Mouse (Mus musculus): ENCODE measurements around the gene Plekhn1.
A peak's percentile ranks its signal among the peaks of the same experiment; 100 is the strongest.

The Plekhn1 gene

DNA sequence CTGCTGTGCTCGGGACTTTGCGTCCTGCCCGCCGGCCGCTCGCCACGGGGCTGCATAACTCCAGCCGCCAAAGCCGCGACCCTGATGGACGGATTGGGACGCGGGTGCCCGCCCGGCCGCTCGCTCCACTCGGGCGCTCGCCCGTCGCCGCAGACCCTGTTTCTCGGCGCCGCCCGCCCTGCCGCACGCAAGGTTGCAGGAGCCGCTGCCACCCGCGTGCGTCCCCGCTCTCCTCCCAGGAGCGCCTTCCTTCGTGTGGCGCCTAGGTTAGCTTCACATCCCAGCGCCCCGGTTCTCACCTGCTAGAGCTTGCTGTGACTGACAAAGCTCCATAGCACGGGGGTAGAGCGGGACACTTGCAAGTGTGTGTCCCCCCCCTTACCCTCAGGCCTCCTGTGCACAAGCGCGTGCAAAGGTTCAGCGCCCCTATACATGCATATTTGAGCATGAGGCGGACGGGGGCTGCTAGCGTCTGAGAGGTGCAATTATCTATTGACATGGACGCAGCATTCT is at the start of gene Plekhn1:
Plekhn1 (minus strand) TSS at position 157 of the 513 bp plus-strand sequence.
- no peak for DNase-seq (ENCODE audit: extremely low spot score, low read depth, low spot score)

DNA sequence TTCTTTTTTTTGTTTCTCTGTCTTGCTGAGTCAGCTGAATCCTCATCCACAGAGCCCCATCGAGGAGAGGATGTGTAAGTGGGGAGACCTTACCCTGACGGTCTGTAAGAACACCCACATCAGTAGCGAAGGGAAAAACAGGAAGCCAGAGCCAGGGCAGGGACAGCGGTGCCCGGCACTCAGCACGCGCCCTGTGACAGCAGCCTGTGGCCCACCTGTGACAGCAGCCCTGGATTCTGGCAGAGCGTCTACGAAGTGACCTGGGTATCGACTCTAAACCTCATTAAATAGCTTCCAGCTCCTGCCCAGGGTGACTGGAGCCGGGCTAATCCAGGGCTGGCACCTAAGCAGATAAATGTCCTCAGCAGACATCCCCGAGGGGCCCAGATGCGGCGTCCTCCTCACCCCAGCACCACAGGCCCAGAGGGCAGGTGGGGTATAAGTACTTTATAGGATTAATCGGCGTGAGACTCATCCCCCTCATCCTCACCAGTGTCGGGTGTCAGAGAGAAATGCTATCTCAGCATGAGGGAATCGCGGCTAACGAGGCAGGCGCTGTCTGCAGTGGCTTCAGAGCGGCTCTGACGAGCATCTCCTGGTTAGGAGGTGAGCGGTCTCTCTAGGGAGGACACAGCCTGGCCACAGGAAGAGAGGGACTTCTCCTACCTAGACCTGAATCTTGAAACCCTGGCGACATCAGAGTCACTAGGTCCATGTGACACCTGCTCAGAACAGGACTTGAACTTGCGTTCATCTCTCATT is 20.6 kb upstream of the Plekhn1 start, which contains the start of gene Samd11:
Samd11 (minus strand) TSS at position 580 of the 762 bp plus-strand sequence.
- no peak for DNase-seq (ENCODE audit: extremely low spot score, low read depth, low spot score)

DNA sequence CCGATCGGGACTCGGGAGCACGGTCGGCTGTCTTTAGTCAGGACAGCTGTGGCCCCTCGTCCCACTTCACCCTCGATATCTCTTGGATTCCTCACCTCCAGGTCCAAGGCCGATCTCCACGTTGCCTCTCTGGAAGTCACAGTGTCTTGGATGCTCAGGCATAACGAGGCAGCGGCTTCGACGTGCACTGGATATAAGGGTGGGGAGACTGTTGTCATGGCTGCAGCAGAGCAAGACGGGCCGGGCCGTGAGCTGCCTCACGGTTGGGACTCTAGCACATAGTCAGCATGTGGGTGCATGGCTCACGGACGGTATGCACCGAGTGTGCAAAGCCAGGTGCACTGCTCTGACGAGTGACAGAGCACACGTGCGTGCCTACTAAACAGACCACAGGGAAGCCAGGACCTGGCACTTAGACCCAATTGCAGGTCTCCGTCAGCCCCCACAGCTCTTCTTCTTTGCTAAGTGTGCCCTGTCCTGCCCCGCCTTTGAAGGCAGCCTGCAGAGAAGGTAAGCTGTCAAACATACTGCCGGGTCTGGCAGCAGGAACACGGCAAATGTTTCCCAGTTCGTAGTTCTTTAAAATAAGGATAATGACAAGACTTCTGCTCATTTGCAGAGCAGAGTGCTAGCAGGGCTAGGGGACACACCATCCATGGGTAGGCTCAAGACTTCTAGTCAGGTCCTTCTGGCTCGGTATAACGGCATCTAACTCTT is 19.9 kb upstream of the Plekhn1 start:
- DNase-seq (ENCODE audit: extremely low spot score, low read depth, low spot score): no peak

DNA sequence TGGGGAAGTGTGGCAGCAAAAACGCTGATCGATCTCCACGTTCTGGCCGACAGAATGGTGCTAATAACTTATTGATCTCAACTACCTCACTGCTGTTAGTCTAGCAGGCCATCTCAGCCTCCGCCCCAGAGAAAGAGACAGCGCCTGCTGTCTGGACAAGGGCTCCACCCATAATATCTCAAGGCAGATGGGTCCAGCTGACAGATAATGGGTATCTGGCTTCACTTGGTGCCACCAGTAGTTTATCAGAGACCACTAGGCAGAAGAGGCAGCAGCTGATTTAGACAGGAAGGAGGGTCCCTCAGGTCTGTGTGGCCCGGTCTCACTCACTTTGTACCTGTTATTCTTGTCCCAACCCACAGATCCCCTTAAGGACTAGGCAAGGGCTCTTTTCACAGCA is 18.4 kb upstream of the Plekhn1 start:
- no peak for DNase-seq (ENCODE audit: extremely low spot score, low read depth, low spot score)

DNA sequence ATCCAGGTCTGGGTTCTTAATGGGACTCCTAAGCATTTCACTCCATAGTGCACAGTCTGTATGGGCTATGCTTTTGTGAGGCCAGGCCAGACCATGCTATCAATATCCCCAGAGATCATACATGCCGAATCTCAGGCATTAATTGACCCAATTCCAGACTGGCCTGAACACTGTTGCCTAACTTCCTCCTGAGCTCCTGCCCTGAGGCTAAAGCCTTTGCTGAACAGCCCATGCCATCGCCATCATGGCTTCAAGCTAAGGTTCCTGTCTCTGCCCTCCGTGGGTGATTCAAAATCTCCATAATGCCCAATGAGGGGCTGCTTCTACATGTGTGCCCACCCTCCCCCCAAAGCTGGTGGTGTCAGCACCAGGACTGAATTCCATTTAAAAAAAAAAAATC is 18.0 kb upstream of the Plekhn1 start:
- DNase-seq (ENCODE audit: extremely low spot score, low read depth, low spot score): no peak

DNA sequence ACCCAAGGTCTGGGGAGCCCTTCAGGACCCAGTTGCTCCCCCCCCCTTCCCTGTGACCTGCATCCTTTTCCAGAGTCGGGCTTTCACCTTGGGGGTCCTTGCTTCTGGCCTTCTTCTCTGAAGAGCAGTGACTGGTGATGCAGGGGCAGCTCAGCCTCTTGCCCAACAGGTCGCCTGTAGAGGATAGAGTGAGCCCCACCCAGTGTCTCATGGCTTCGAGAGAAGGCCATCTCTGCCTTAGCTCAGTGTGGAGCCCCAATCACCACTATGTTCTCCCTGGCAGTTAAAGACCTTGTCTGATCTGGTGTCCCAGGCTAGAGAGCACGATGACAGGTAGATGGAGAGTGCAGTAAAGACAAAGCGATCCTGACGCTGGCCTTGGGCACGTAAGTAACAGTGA is 17.5 kb upstream of the Plekhn1 start:
- no peak for DNase-seq (ENCODE audit: extremely low spot score, low read depth, low spot score)

DNA sequence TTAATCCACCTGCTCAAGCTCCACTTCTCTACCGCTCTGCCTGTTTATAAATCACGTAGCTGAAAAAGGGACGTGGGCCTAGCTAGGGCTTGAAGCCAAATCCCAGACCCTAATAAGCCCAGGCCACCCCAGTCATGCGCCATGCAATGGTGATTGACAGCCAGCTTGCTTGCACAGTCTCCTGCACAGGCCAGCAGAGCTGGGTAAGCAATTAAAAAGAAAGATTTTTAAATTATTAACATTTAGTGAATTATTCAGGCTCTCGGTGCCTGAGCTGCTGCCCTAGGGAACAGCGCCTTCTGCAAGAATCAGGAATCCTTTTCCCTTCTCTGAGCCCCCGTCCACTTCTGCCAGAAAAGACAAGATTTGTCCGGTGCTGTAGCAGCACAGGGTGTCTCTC is 16.4 kb upstream of the Plekhn1 start:
- no peak for DNase-seq (ENCODE audit: extremely low spot score, low read depth, low spot score)

DNA sequence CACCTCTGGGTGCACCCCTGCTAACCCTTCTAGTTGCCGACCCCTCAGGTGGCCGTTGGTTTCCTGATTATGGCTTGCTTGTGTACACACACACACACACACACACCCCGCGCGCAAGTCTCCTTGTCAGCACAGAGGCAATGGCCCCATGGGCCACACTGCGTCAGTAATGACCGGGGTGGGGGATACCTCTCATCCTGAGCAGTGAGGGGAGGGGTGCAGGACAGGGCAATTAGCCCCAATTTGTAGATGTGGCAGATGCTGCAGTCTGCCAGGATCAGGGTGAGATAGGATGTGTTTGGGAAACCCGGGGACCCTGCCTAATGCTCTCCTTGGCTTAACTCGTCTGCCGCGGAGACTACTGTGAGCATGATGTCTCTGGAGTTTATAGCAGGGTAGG is 14.9 kb upstream of the Plekhn1 start:
- DNase-seq (ENCODE audit: extremely low spot score, low read depth, low spot score): no peak

DNA sequence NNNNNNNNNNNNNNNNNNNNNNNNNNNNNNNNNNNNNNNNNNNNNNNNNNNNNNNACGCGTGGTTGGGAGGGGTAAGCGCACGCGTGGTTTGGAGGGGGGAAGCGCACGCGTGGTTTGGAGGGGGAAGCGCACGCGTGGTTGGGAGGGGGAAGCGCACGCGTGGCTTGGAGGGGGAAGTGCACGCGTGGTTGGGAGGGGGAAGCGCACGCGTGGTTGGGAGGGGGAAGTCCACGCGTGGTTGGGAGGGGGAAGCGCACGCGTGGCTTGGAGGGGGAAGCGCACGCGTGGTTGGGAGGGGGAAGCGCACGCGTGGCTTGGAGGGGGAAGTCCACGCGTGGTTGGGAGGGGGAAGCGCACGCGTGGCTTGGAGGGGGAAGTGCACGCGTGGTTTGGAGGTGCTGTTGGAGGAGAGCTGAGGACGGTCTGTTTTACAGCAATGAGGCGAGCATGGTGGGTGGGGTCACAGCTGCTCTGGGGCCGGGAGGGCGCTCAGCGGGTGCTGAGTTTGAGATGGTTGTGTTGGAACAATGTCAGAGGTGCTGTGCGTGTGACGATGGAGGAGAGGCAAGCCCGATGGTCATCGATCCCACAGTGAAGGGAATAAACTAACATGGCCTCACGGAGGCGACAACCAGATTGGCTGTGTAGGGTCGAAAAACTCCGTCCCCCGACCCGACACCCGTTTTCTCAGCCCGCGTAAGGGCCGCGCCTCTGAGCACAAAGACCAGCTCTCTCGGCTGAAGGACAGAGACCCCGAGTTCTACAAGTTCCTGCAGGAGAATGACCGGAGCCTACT is 2.2 kb upstream of the Plekhn1 start:
- no peak for DNase-seq (ENCODE audit: extremely low spot score, low read depth, low spot score)

DNA sequence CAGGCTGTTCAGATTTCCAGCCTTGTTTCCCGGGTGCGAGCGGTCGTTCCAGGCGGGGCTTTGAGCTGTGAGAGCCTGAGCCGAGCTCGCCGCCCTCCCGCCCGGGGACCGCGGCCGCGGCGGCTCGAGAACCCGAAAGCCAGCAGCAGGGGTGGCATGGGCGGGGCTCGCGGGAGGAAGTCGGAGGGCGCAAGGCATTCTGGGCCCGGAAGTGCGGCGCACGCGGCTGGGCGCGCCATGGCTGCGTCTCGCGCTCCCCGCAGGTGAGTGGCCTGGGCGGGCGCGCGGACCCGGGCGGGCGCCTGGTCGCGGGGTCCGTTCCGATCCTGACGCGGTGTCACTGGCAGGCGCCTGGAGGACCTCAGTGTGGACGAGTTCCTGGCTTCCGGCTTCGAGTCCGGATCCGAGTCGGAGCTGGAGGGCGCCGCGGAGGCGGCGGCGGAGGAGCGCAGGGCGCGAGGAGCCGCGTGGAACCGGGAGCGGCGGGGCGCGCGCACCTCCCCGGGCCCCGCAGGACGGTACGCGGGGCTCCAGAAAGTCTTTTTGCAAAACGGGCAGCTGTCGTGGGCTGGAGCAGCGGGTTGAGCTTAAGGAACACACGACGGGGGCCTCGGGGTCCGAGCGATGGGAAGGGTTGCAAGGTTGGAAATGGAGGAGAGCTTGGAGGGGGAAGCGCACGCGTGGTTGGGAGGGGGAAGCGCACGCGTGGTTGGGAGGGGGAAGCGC is 1.3 kb upstream of the Plekhn1 start, which contains the start of gene Noc2l:
Noc2l (plus strand) TSS at position 203 of the 726 bp plus-strand sequence.
- DNase-seq (ENCODE audit: extremely low spot score, low read depth, low spot score): peak; percentile 35

DNA sequence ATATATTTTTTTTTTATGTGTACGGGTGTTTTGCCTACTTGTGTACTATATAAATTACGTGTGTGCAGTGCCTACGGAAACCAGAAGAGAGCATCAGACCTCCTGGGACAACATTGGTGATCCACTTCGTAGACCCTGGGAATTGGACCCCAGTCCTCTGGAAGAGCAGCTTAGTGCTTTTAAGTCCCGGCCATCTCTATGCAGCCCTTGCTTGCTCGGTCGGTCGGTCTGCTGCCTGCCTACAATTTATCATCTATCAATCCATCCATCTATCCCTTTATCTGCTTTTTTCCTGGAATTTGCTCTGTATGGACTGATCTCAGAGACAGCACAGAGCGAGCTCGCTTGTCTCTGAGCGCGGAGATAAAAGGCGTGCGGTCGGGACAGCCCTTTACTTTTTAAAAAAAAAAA is 708 bp upstream of the Plekhn1 start:
- peak; percentile 28 for DNase-seq (ENCODE audit: extremely low spot score, low read depth, low spot score)

DNA sequence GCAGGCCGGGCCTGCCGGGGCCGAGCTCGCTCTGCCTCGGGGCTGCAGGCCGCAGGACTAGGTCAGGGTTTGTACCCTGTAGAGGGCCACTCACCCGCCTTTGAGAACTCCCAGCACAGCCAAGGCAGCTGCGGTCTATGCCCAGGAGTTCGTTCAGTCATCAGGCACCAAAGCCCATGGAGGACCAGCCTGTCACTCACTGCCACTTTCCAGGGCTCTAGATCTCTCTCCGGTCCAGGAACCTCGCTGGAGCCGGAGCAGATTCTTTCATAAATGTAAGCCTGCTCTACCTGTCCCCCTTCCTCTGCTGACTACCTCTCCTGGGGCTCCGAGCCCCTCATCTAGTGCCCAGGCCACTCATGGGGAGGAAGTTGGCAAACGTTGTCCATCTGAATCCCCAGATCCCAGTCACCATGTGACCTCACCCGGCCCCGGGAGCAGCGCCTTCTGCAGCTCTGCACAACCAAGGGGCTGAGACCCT is 596 bp downstream of the Plekhn1 start:
- no peak for DNase-seq (ENCODE audit: extremely low spot score, low read depth, low spot score)

DNA sequence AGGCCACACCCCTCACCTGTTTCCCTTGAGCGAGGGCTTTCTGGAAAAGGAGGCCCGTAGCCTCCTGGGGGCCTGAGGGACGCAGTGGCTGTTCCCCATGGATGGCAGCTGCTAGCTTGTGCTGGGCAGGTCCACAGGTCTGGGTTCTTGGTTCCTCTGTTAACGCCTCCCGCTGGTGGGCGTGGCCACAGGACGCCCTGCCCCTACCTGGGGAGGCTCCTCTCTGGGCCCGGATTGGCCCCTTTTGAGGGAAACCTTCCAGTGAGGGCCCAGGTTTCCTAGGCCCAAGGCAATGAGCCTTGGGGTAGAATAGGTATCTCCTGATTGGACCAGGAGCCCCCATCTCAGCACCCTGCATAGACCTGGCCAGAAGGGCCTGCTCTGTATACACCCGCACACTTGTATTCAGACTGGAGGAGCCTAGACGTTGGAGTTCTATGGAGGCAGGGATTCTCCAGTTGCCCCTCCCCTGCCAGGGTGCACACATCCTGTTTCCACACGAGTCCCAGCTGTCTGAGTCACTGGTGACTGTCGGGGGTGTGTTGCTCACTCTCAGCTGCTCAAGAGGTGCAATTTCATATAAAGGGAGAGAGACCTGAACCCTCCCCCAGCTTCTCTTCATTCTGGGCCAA is 6.1 kb downstream of the Plekhn1 start:
- no peak for DNase-seq (ENCODE audit: extremely low spot score, low read depth, low spot score)

DNA sequence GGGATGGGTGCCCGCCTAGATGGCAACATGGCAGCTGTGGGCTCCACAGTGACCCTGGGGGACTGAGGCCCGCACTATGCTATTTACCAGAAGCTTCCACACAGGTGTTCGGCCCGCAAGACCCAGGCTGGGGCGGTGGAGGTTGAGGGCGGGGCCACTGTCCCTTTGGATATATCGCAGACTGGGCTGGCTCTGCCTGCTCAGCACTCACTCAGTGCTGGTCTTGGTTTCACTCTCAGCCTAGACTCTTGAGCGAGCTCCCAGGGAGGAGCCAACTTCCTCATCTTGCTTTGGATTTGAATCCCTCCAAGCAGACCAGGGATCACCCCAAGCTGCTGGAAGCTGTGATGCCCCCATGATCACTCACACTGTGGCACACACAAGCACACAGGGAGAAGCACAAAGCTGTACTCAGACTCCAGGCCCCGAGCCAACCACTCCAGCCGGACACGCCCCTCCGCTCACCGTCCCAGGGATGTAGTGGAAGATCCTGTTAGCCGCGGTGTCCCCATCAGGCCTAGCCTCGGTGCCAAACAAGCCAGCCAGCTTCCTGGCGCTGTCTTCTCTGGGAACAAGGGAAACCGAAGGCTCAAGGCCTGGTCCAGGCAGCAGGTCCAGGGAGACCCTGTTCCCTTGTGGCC is 6.8 kb downstream of the Plekhn1 start:
- DNase-seq (ENCODE audit: extremely low spot score, low read depth, low spot score): no peak

DNA sequence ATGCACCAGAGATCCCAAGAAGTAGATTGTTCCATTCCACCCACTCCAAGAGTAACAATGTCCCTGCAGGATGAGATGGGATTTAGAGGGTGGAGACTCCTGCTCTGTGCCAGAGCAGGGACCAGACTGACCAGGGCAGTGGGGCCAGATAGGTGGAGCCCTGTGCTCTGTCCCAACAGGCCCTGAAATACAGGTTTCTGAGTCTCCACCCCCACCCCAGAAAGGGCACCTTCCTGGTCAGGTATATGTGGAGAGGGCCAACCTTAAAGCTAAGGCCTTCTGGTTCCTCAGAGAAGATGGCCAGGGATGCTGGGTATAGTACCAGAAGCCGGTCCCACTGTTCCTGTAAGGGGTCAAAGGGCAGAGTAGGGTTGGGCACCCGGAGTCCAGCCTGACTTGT is 10.4 kb downstream of the Plekhn1 start:
- DNase-seq (ENCODE audit: extremely low spot score, low read depth, low spot score): no peak

DNA sequence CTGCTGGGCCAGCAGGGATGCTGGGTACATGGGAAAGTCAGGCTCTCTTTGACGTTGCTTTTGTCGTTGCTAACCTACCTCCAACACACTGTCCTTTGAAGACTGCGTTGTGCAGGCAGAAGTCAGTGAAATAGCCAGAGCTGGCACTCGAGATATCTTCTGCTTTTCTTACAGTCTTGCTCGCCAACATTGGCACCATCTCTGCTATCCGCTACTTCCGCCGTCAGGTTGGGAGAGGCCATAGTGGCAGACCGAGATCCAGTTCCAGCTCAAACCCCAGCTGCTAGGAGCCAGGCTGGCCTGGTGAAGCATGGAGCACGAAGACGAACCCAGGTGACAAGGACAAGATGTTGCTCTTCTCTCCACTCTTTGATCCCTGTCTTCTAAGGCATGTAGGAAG is 14.7 kb downstream of the Plekhn1 start:
- no peak for DNase-seq (ENCODE audit: extremely low spot score, low read depth, low spot score)

DNA sequence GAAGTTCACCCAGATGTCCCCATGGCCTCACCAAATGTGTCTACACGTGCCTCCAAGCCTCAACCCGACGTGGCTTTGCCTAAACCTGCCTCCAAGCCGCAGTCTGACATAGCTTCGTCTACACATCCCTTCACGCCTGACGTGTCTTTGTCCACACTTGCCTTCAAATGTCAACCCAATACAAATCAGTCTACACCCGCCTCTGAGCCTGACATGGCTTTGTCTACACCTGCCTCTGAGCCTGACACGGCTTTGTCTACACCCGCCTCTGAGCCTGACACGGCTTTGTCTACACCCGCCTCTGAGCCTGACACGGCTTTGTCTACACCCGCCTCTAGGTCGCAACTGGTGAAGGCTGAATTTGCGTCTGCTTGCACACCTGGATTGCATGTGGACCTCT is 16.8 kb downstream of the Plekhn1 start:
- DNase-seq (ENCODE audit: extremely low spot score, low read depth, low spot score): no peak

DNA sequence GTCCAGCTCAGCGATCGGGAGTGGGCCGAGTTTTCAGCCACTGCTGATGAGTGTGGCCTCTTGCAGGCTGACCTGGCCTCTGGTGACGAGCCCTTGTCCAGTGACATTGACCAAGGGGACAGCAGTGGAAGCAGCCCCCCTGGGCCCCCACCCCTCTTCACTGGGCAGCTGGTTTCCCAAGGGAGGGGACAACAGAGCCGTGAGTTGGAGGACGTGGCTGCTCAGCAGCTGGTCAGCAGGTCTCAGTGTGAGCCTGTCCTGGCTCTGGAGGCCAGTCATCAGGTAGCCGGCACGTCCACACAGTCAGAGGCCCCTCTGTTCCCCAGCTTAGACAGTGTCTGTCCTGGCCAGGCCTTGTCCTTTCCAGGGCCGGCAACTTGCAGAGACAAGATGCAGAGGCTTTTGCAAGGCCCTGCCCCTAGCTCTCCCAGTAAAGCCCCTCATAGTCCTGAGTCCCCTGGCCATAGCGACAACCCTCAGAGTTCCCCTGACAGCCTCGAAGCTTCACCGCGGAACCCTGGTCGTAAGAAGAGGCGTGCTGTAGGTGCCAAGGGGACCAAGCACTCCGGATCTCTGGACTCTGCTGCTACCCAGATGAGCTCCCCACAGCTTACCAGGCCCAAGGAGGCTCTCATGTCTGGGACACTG is 17.5 kb downstream of the Plekhn1 start:
- no peak for DNase-seq (ENCODE audit: extremely low spot score, low read depth, low spot score)

DNA sequence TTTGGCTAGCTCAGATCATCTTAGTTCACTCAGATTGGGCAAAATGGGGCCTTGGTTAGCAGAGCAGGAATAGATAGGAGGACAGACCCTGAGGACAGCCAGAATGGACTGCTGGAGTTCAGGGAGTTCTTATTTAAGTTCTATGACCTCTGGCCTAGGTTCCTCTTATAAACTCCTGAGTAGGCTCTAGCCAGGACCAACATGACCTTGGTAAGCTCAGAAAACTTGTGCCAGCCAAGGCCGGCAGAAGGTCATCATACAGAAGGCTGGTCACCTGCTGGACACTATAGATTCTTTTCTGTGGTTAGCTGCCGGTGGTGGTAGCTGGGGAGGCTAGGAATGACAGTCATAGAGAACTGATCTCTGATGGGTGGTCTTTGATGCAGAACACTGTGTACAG is 18.5 kb downstream of the Plekhn1 start:
- no peak for DNase-seq (ENCODE audit: extremely low spot score, low read depth, low spot score)

All from hindlimb bud, embryonic 11.5 days (tissue).